Mouse (Mus musculus): ENCODE measurements around the gene Fgf22. TPM values are rescaled to one million over a fixed set of nuclear protein-coding genes. Genes with fewer than 3 reads are reported as not detected.

Fgf22 gene
- polyA plus RNA-seq, 1 experiment, result not detected

DNA sequence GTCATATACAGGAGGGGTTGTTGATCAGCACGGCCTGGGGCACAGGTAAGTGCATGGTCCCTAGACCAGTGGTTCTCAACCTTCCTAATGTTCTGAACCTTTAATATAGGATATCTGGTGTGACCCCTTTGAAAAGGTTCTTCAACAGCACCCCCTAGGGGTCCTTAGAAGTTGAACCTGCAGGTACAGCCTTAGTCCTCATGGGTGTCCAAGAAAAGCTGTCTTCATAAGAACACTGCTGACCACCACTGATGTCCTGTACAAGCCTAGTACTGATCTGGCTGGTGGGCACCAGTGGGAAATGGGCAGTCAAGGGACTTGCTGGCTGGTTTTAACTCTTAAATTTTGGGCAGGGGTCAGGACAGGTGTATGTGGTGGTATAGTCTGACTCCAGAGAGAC is 42.8 kb upstream of the Fgf22 start:
- TF ChIP-seq CTCF (IDR thresholded peaks at IDR 0.05; ENCODE audit: extremely low read depth, insufficient read length, insufficient replicate concordance, low read depth, low read length) (peak; percentile 27; the same call in 1 of the 2 replicates), POLR2A (IDR thresholded peaks at IDR 0.05; ENCODE audit: low read depth, low read length) (no peak)
- H3K36me3 ChIP-seq (ENCODE audit: control insufficient read depth, insufficient read depth, low read length), result peaks cover 35% of the 10 kb centered on the region
- peaks cover 10% of the 10 kb centered on the region for H3K27me3 ChIP-seq (ENCODE audit: control insufficient read depth, insufficient read depth, low read length)
- WGBS, result 70% methylated on average over 1 of the region's 1 CpGs
- H3K4me3 ChIP-seq (ENCODE audit: low read depth, low read length), result no peak overlapping the region
- H3K4me1 ChIP-seq (ENCODE audit: control insufficient read depth, insufficient read depth, insufficient read length, low read length), result peaks cover 19% of the 10 kb centered on the region
- no peak overlapping the region for H3K27ac ChIP-seq (ENCODE audit: insufficient read depth, low read depth, low read length)

DNA sequence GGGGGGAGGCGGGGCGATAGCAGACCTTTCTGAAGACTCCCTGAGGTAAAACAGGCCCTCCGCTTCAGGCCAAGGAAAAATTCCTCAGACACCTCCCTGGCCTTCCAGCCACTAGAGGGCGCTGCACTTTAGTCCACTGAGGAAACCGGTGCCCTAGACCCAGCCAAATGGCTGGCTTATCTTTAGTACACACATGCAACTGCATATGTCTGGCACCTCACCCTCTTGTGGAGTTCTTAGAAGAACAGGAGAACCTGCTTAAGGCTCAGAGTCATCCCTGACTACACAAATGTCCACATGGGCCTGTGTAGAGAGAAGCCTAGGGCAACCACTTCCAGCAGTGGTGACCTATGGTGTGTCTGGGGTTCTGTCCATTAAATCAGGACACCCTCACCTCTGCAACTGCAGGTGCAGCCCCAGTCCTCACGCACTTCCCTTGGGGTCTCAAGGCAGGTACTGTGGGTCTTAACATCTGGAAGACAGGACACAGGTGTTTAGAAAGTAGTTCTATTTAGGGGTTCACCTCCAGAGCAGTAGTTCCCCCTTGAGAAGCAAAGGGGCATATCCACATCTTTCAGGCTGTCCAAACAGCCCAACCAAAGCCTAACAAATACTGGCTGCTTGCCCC is 42.3 kb upstream of the Fgf22 start:
- H3K4me3 ChIP-seq (ENCODE audit: low read depth, low read length), result no peak overlapping the region
- TF ChIP-seq CTCF (IDR thresholded peaks at IDR 0.05; ENCODE audit: extremely low read depth, insufficient read length, insufficient replicate concordance, low read depth, low read length) (peak; percentile 77), POLR2A (IDR thresholded peaks at IDR 0.05; ENCODE audit: low read depth, low read length) (no peak)
- peaks cover 19% of the 10 kb centered on the region for H3K4me1 ChIP-seq (ENCODE audit: control insufficient read depth, insufficient read depth, insufficient read length, low read length)
- 8% methylated on average over 5 of the region's 6 CpGs for WGBS
- peaks cover 15% of the 10 kb centered on the region for H3K27me3 ChIP-seq (ENCODE audit: control insufficient read depth, insufficient read depth, low read length)
- no peak overlapping the region for H3K27ac ChIP-seq (ENCODE audit: insufficient read depth, low read depth, low read length)
- H3K36me3 ChIP-seq (ENCODE audit: control insufficient read depth, insufficient read depth, low read length), result peaks cover 35% of the 10 kb centered on the region

DNA sequence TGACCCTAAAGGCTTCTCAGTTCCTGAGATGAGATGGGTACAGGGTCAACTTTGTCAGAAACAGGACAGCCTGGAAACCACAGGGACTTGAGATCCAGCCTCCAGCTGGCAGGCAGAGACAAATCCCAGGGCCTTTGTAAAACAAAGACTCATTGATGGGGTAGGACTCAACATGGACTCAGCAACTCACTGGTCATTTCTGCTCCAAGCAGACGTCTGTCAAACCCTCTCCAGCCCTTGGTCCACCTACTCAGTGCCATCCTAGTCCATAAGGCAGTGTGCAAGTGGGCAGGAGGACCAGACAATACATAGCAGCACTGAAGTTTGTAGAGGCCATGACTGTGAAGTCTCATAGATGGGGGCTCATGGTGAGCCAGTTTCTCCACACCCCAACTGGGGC is 41.7 kb upstream of the Fgf22 start:
- TF ChIP-seq POLR2A (IDR thresholded peaks at IDR 0.05; ENCODE audit: low read depth, low read length) (no peak), CTCF (IDR thresholded peaks at IDR 0.05; ENCODE audit: extremely low read depth, insufficient read length, insufficient replicate concordance, low read depth, low read length) (no peak)
- 9% methylated on average over 1 of the region's 1 CpGs for WGBS
- Histone ChIP-seq H3K27ac (ENCODE audit: insufficient read depth, low read depth, low read length) (no peak overlapping the region), H3K4me1 (ENCODE audit: control insufficient read depth, insufficient read depth, insufficient read length, low read length) (peaks cover 20% of the 10 kb centered on the region), H3K27me3 (ENCODE audit: control insufficient read depth, insufficient read depth, low read length) (peaks cover 20% of the 10 kb centered on the region), H3K36me3 (ENCODE audit: control insufficient read depth, insufficient read depth, low read length) (peaks cover 35% of the 10 kb centered on the region), H3K4me3 (ENCODE audit: low read depth, low read length) (no peak overlapping the region)

GRCm38 (mm10) chr10:79714996-79715395 is 39.9 kb upstream of the Fgf22 start:
- Histone ChIP-seq H3K36me3 (ENCODE audit: control insufficient read depth, insufficient read depth, low read length) (peaks cover 21% of the 10 kb centered on the region), H3K27ac (ENCODE audit: insufficient read depth, low read depth, low read length) (no peak overlapping the region), H3K4me1 (ENCODE audit: control insufficient read depth, insufficient read depth, insufficient read length, low read length) (peaks cover 12% of the 10 kb centered on the region), H3K4me3 (ENCODE audit: low read depth, low read length) (no peak overlapping the region), H3K27me3 (ENCODE audit: control insufficient read depth, insufficient read depth, low read length) (peaks cover 20% of the 10 kb centered on the region)
- TF ChIP-seq CTCF (IDR thresholded peaks at IDR 0.05; ENCODE audit: extremely low read depth, insufficient read length, insufficient replicate concordance, low read depth, low read length), result no peak
- no peak for TF ChIP-seq POLR2A (IDR thresholded peaks at IDR 0.05; ENCODE audit: low read depth, low read length)
- WGBS, result 52% methylated on average over 4 of the region's 4 CpGs

- TF ChIP-seq POLR2A (IDR thresholded peaks at IDR 0.05; ENCODE audit: low read depth, low read length) (no peak), CTCF (IDR thresholded peaks at IDR 0.05; ENCODE audit: extremely low read depth, insufficient read length, insufficient replicate concordance, low read depth, low read length) (no peak)
- WGBS, result 3% methylated on average over 90 of the region's 91 CpGs
- H3K27ac ChIP-seq (ENCODE audit: insufficient read depth, low read depth, low read length), result no peak within 1 kb of the TSS
- peaks cover 12% of the 10 kb centered on the region for H3K4me1 ChIP-seq (ENCODE audit: control insufficient read depth, insufficient read depth, insufficient read length, low read length)
- peak within 1 kb of the TSS; percentile 71 for H3K4me3 ChIP-seq (ENCODE audit: low read depth, low read length)
- peaks cover 7% of the 10 kb centered on the region for H3K36me3 ChIP-seq (ENCODE audit: control insufficient read depth, insufficient read depth, low read length)
- peaks cover 20% of the 10 kb centered on the region for H3K27me3 ChIP-seq (ENCODE audit: control insufficient read depth, insufficient read depth, low read length)
Measured at GRCm38 (mm10) chr10:79716254-79716987, 38.5 kb upstream of the Fgf22 start, which contains the start of gene Hcn2. Hcn2 (plus strand) TSS chr10:79716634.

DNA sequence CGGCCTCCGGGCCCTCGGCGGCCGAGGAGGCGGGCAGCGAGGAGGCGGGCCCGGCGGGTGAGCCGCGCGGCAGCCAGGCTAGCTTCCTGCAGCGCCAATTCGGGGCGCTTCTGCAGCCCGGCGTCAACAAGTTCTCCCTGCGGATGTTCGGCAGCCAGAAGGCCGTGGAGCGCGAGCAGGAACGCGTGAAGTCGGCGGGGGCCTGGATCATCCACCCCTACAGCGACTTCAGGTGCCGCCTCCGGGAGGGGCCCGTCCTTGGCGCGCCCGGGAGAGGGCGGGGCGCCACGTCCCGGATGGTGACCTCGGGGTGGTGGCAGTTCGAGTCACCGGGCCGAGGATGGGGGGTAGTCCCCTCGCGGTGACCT is 37.9 kb upstream of the Fgf22 start:
- no peak for TF ChIP-seq POLR2A (IDR thresholded peaks at IDR 0.05; ENCODE audit: low read depth, low read length)
- no peak for TF ChIP-seq CTCF (IDR thresholded peaks at IDR 0.05; ENCODE audit: extremely low read depth, insufficient read length, insufficient replicate concordance, low read depth, low read length)
- peak overlapping the region; percentile 71 for H3K4me3 ChIP-seq (ENCODE audit: low read depth, low read length)
- under 1% methylated on average over 44 of the region's 44 CpGs for WGBS
- H3K27me3 ChIP-seq (ENCODE audit: control insufficient read depth, insufficient read depth, low read length), result peaks cover 20% of the 10 kb centered on the region
- H3K4me1 ChIP-seq (ENCODE audit: control insufficient read depth, insufficient read depth, insufficient read length, low read length), result peaks cover 12% of the 10 kb centered on the region
- no peak overlapping the region for H3K27ac ChIP-seq (ENCODE audit: insufficient read depth, low read depth, low read length)
- H3K36me3 ChIP-seq (ENCODE audit: control insufficient read depth, insufficient read depth, low read length), result peaks cover 2% of the 10 kb centered on the region; the same call in 1 of the 2 replicates

DNA sequence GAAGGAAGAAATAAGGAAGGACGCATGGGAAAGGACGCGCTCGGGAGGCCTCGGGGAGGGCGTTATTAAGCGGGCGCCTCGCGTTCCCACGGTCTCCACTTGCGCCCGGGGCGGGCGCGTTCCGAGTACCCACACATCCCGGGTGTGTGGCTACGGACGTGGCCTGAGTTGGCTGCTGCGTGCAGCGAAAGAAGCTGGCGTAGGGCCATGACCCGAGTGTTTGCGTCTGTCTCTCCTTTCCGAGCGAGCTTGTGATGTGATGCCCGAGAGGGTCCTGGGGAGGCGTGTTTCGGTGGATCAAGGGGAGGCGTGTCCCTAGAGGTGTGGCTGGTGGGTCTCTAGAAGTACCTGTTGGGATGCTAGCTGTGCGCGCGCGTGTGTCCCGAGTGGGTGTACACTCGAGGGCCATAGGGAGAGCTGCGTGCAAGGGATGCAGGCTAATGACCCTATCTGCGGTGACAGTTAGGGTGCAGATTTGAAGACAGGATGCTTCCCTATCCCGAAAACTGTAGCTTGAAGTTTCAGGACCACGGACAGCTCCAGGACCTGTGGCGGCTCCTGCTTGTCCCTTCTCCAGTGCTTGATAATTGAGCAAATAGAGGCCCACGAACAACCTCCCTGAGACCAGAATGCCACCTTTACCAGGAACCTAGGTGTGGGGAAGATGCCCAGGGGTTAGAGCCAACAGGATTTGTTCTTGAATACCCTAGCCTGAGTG is 37.1 kb upstream of the Fgf22 start:
- Histone ChIP-seq H3K36me3 (ENCODE audit: control insufficient read depth, insufficient read depth, low read length) (no peaks in the 10 kb centered on the region), H3K27ac (ENCODE audit: insufficient read depth, low read depth, low read length) (no peak overlapping the region), H3K4me3 (ENCODE audit: low read depth, low read length) (peak overlapping the region; percentile 71), H3K4me1 (ENCODE audit: control insufficient read depth, insufficient read depth, insufficient read length, low read length) (peaks cover 12% of the 10 kb centered on the region), H3K27me3 (ENCODE audit: control insufficient read depth, insufficient read depth, low read length) (peaks cover 20% of the 10 kb centered on the region)
- TF ChIP-seq POLR2A (IDR thresholded peaks at IDR 0.05; ENCODE audit: low read depth, low read length) (no peak), CTCF (IDR thresholded peaks at IDR 0.05; ENCODE audit: extremely low read depth, insufficient read length, insufficient replicate concordance, low read depth, low read length) (no peak)
- WGBS, result 2% methylated on average over 43 of the region's 43 CpGs

Data from small intestine, adult 2 months (tissue).